Mouse (Mus musculus) adrenal gland, postnatal 36 days (tissue): ENCODE measurements at regions not wholly inside any gene's neighbourhood (a gene's known extent, or its start where the extent isn't known, plus 50 kb on each side); places are given as distances from the start of the nearest gene placed in this dataset.
"Not testable (repeated sequence)": the region's sequence is repeated elsewhere in the genome, so short reads cannot be mapped to it uniquely, and the experiment has no call there.

Source experiments
- DNase-seq, 2 experiments: peaks; one replicate each; pipeline ENCODE4 v3.0.0; 2021; ENCODE audit warnings: mixed read lengths in 1 of 2

GRCm38 (mm10) chr10:23733679-23734078 lies 53.4 kb downstream of the Rps12 start:
- no peak for DNase-seq

DNA sequence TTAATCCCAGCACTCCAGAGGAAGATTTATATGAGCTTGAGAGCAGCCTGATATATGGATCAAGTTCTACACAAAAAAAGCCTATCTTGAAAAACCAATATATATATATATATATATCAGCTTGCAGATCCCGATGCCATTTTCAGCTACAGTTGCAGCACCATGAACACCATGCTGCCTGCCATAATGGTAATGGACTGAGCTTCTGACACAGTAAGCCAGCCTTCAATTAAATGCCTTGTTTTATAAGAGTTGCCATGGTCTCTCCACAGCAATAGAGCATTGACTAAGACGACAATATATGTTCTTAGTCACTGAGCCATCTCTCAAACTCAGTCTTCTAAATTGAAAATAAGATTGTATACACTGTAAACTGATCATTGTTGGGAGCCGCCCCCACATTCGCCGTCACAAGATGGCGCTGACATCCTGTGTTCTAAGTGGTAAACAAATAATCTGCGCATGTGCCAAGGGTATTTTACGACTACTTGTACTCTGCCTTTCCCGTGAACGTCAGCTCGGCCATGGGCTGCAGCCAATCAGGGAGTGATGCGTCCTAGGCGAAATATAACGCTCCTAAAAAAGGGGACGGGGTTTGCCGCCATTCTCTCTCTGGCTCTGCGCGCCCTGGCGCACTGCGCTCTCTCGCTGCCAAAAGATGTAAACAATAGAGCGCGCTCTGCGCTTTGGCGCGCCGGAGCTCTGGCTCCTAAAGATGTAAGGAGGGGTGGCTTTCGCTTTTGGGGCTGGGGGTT lies 60.9 kb downstream of the Rps12 start:
- DNase-seq: not testable (repeated sequence)

DNA sequence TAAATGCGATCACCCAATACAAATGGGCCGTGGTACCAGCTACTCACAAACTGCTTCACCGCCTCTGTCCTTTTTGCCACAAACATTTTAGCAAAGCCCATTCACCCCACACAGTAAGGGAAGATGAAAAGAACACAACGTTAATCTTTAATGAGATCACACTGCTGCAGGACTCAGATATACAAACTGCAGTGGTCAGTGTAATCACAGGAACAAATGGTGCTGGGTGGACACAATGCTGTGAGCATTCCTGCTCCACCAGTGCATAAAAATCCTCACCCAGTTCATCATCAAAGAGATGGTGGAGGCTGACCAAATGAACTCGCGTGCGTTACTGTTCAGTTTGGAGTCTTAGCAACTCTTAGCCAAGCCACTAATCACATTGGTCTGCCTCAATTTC lies 69.0 kb downstream of the Rps12 start:
- DNase-seq: no peak

- peak in 1 of 2 experiments; percentile 21 for DNase-seq
These were observed 71.6 kb downstream of the Rps12 start for GRCm38 (mm10) chr10:23715511-23715910.

DNA sequence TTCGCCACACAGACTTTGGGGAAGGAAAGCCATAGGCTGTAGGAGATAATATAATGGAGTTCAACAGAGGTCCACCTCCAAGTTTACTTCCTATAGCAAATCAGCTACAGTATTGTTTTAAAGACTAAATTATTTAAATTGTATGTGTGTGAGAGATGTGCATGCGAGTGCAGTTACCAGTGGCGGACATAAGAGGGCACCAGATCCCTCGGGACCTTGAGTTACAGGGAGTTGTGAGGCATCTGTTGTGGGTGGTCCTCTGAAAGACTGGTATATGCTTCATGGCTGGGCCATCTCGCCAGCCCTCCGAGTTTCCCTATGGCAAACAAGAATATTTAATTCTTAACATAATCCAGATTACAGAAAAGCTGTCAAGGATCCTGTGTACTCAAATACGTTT lies 72.0 kb downstream of the Rps12 start:
- DNase-seq: no peak

DNA sequence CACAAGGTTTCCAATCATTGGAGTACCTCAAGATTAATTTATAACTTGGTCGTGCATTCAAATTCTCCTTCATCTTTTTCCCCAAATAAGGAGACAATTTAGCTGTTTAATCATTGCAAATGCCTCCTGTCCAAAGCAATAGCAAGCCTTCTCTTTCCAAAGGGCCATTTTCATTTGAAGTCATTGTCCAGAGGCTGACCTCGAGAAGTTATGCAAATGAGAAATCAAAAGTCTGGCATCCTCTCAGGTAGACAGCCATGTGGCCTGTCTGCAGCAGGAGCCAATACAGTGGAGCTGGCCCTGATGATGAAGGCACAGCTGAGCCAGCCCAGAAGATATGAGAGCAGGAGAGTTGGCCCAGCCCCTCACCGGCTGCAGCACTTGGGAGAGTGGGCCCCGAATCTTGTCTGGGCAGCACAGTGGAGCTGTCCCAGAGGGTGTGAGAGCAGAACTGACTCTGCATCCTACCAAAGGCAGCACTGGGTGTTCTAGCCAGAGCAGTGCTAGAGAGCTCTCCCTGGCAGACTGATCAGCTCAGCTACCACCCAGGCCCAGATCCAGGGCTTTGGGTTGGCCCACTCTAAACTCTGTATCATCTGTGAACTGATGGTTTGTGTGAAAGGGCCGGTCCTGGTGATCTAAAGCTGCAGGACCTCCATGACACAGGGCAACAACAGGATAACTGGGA lies 74.2 kb downstream of the Rps12 start:
- no peak for DNase-seq

DNA sequence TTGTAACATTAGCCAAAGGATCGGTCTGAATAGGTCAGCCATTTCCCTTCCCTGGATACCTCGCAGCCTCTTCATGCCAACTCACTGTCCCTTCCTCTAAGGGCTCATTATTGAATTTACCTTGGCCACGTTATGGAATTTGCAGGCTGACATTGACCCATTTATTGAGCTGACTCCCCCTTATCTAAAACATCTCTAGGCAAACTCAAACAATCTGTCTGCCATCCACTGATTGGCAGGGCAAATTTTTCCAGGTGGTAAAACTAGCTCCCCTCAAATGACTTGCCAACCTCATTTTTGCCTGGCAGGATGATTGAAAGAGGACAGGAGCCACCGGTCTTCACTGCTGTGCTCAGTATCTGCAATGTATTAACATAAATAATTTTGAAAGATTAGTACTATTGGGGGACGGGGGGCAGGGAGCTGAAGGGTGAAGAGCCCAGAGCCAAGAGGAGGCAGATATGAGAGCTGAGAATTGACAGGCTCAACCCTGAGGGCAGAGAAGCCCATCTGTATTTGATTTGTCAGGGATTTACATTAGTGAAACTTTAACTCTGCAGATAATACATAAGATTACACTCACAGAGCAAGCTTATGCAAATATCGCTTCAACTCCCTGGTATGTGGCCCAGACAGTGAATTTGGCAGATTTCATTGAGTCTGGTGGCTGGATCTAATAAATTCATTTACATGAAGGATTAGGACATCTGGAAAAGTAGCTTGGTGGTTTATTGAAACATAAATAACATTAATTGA lies 75.5 kb downstream of the Rps12 start:
- no peak for DNase-seq

- DNase-seq: no peak
These were observed 76.1 kb downstream of the Rps12 start for GRCm38 (mm10) chr10:23710999-23711398.

DNA sequence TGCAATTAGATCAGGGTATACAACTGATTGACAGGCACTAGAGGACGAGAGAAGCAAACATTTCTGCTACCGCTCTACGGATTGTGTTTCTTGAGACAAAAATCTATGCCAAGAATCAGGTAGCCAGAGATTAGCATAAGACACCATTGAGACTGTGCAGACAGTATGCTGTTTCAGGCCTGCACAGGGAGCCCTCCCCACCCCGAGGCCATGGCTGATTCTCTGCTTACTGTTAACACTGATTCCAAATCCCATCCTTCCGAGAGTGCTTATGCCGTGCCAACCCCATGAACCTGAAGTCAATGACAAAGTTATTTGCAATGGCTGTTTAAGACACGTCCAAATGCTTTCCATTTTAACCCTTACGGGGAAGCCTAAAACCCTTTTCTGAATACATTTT lies 78.8 kb downstream of the Rps12 start:
- no peak for DNase-seq

GRCm38 (mm10) chr10:23707141-23707540 lies 79.9 kb downstream of the Rps12 start:
- DNase-seq: no peak

DNA sequence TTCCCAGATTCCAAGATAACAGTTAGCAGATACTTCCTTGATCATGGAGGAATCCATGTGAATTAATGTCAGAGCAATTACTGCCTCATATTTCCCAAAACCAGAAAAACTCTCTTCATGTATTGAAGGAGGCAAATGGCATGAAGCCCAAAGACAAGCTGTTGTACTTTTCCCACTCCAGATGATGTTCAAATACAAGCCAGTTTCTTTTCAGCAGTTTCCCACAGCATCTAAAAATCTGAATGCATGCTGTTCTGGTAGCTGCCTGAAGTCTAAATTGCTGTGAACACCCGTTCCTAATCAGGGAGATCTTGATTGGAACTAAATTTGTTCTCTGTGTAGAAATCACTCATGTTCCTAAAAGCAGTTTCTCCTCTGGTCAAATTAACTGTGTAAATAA lies 83.0 kb downstream of the Rps12 start:
- no peak for DNase-seq

DNA sequence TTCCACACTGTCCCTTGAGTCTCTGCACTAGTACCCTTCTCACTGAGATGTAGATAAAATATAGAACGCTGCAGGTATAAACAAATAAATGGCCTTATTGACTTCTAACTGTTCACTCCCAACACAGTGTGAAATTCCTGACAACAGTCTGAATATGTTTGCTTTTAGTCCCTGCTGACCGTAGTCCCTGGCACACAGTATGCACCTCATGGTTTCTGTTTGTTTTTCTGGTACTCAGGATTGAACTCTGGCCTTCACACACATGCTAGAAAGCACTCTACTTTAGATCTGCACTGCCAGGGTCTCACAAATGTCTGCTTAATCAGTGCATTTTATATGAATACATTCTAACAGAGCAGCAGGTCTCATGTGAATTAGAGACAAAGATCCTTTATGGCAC lies 95.8 kb downstream of the Rps12 start:
- DNase-seq: no peak

GRCm38 (mm10) chr10:23686969-23687368 lies 100.1 kb downstream of the Rps12 start:
- DNase-seq: no peak

DNA sequence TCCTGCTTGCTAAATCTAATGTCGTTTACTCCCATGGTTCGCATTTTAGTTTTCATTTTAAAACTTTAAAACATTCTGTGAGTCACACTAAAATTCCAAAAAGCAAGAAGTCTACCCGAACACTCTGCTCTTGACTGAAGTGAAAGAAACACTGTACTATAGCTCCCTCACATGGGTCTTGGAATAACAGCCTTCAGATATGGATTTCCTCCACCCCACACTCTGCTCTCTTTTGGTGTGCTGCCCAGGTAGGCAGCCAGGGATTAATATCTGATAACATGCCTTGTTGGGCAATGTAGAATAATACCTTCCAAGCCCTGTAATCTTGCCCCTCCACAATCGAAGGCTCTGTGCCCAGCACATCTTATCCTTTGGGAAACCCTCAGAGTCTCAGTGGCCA lies 104.0 kb downstream of the Rps12 start:
- DNase-seq: no peak

- DNase-seq: no peak
These were observed 111.2 kb downstream of the Rps12 start for GRCm38 (mm10) chr10:23675911-23676310.

DNA sequence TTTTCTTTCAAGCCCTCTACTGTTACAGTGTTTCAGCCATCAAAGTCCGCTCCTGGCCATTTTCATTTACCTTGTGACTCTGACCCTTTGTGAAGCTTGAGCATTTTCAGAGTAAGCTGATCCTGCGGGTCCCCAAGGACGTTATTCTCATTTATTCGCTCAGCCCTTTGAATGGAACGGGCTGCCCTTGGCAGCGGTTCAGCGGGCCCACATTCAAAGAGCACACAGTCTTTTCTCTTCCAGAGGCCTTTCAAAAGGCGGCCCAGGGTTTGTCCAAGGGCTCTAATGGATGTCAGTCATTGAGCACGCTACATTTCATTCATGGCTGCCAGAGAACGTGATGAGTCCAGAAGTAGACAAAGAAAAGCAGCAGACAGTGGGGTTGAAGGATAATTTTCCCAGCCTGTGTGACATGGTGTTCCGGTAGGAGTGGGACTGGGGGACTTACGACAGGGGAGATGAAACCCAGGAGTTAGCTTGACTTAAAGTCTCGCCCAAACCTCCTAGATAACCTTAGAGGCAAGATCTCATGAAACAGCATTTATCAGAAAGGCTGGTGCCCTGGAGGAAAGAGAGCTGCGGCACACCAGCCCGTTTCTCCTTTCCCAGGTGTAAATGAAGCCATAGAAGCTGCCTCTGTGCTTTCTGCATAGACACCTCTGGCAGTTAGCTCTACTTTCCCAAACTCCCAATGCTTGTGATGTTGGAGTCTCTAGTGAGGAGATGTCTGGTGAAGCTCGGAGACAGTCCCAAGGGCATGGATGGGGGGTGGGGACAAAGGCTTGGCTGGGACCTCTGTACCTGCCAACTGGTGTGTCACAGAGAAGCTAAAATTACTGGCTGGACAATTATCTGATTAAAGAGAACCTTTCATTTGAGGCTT lies 112.2 kb downstream of the Rps12 start:
- DNase-seq: peak; percentile 68 to 78

GRCm38 (mm10) chr10:23672296-23672695 lies 114.8 kb downstream of the Rps12 start:
- DNase-seq: no peak

DNA sequence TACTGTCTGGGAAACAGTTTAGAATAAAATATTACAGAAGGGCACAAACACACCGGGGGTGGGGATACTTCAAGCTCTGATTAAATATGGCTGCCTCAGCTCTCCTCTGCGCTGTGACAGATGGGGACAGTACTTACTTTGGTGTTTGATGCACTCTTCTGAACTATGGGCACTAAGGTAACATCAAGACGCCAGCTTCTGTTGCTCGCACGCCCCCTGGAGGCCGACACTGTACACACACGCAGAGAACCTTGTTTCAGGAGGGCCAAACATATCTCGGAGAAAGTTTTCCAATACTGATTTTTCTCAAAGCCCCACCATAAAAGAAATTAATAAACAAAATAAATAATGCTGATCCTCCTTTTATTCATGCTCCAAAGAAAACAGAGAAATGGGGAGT lies 115.6 kb downstream of the Rps12 start:
- peak; percentile 40 to 46 for DNase-seq

GRCm38 (mm10) chr10:23665916-23666315 lies 121.2 kb downstream of the Rps12 start:
- DNase-seq: peak in 1 of 2 experiments; percentile 9

- DNase-seq: no peak
These were observed 160.9 kb downstream of the Rps12 start for GRCm38 (mm10) chr10:23626201-23626600.

- no peak for DNase-seq
These were observed 175.0 kb downstream of the Rps12 start for GRCm38 (mm10) chr10:23612030-23612429.

GRCm38 (mm10) chr10:23611183-23611582 lies 175.9 kb downstream of the Rps12 start:
- DNase-seq: peak; percentile 56 to 70
